Mouse (Mus musculus) skeletal muscle tissue, adult 2 months (tissue): ENCODE data around the gene Entpd1.

ENCODE experiments used
- DNase-seq: peaks from one replicate; pipeline ENCODE4 v3.0.0-alpha.2; 2012; ENCODE audit warnings: low read depth, low spot score

The Entpd1 gene

DNA sequence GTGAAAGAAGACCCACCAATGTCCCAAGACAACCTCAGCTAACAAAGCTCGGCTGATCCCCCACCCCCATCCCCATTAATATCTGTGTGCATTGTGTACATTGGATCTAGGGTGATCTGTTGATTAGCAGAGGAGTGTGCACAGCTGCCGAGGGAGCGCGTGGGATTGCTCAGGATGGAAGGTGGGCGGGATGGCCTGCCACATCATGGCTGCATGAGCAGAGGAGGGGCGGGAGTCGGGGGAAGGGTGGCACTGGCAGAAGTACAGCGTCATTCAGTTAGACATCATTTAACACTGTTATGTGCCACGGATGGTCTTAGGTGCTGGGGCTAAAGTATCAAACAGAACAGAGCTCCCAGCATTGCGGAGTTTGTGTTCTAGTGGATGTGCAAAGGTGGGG is 111.3 kb downstream of the Entpd1 start:
- no peak for DNase-seq

DNA sequence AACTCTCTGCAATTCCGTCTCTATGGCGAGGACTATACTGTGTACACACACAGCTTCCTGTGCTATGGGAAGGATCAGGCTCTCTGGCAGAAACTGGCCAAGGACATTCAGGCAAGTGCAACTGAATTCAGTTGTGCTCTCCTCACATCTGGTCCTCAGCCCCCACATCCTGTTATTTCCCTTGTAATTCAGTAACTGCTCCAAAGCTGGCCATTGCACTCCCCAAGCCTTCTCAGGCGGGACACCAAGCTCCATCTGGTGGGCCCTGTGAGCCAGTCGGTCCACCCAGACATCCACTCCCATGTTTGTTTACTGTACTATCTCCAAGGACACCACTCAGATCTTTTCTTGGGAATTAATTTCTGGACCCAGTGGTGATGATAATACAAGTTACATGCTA is 114.0 kb downstream of the Entpd1 start:
- peak; percentile 77 for DNase-seq

DNA sequence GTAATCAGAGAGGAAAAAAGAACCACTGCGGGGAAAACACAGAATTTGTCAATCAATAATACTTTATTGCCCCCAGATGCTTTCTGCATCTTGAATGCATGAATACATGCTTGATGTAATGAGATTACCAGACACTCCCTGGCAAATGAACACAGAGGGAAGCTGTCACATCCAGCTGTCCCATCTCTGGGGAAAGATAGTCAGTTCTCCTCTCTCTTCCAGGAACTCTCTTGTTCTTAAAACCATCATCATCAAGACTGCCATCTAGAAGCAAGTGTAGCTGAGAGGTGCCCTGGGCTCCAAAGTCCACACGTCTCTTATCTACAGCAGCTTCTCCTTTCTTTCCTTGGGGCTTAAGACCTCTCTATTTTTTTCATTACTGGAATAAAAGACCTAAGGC is 114.4 kb downstream of the Entpd1 start:
- peak; percentile 46 for DNase-seq

DNA sequence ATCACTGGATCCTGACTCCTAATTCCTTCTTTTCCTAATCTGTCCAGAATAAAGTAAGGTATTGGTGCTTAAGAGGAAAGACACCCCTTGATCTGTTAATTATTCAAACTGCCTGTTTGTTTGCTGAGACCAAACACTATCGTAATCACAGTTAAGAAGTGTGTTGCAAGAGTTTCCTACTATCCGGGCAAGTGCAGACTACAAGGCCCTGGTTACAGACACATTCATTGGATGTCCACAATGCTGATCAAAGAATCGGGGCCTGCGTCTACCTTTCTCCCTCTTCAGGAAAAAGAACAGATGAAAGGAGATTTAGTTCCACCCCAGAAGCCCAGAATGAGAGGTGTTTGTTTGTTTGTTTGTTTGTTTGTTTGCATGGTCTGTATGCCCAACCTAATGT is 116.0 kb downstream of the Entpd1 start:
- DNase-seq: no peak

DNA sequence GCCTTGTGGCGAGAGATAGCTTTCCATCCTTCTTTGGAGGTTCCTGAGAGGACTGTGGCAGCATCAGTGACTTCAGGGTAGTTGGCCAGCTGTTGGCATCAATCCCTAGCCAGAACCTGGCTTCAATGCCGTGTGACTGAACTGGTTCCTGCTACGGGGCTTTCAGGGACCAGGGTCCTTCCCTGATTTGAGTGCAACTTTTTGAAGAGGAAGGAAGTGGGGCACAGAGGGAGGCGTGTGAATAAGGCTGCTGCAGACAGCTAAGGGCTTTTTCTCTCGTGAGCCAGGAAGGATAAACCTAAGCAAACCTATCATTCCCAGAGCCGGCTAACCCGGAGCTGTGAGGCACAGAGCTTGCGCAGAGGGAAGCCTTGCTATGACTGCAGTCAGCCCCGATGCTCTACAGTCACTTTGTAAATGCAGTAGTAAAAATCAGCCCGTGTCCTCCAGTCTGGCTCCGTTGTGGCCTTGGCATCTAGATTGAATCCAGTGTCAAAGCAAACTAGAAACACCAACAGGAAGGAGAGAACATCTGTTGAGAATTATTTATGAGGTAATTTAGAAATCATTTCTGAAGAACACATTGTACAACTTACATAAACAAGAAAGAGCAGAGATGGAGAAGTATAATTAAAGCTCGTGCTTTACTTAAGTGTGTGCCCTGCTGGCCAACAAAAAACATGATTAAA is 116.7 kb downstream of the Entpd1 start:
- peak; percentile 56 for DNase-seq

DNA sequence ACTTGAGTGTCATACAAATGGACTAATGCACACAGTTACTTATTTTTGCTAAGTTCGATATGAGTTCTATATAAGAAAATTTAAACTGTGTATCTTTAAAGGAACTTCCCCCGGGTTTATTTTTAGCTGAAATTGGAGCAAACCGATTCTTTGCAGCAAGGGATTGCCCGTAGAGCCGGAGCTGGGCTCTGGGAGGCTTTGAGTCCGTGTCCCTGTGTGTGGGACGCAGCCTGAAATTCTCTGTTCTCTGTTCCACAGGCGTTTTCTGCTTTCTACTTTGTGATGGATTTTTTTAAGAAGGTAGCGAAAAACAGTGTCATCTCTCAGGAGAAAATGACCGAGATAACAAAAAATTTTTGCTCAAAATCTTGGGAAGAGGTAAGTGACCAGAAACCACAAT is 121.2 kb downstream of the Entpd1 start:
- no peak for DNase-seq

DNA sequence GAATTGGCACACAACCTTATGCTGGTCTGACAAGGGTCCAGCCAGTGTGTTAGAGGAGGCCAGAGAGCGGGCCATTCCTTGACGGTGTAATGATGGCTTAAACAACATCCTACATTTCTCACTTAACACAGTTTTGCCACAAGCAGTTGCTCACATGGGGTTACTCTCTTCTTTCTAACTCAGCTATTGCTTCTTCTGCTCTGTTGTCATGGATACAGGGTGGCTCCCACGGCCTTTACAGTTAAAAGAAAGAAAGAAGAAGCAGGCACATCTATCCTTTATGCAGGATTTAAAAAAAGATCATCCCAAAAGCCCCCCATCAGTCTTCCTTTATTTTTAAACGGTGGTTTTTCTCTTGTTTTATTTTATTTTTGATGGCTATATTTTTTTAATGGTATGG is 121.7 kb downstream of the Entpd1 start:
- no peak for DNase-seq

DNA sequence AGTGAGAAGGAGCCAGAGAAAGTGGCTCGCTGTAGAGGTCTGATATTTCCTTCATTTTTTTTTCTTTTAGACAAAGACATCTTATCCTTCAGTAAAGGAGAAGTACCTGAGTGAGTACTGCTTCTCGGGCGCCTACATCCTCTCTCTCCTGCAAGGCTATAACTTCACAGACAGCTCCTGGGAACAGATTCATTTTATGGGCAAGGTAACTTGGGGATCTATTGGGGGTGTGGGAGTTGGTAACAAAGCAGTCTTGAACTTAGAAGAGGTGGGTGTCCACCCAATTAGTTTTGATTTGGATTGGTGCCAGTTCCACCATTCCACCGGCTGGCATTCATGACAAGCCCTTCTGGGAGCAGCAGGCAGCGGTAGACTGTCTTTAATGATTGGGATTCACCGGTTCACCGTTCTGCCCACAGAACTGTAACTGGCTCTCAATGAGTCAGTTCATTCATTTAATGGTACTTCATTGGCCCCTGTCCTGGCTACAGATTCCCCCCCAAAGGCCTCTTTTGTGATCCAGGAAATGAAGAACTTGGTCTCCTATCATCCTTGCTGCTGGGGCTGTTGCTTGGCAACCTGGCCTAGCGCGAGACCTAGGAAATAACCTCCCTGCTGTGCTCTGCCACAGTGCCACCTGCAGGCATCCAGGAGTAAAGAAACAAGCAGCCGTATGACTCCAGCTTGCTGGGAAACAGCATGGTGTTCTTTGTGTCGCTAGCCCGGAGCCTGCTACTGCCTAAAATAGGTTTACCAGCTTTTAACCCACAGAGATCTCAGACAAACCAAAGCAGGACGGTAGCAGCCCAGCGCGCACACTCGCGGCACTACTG is 124.7 kb downstream of the Entpd1 start:
- DNase-seq: peak; percentile 62

DNA sequence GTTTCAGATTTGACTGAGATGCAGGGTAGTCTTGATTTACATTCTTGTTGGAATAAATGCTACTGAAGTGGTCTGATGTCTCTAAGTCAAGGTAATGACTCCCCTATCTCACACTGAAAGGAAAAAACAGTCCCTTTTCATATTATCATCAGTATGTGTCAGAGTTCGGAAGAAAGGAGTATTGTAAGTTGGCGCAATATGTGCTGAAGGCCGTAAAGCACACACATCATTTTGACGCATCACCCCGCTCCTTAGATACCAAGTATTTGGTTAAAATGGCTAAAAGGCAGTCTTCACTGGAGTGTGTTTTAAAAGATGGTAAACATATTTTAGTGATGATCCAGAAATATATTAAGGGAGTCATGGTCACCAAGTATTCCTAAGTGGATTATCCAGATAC is 125.4 kb downstream of the Entpd1 start:
- DNase-seq: no peak

DNA sequence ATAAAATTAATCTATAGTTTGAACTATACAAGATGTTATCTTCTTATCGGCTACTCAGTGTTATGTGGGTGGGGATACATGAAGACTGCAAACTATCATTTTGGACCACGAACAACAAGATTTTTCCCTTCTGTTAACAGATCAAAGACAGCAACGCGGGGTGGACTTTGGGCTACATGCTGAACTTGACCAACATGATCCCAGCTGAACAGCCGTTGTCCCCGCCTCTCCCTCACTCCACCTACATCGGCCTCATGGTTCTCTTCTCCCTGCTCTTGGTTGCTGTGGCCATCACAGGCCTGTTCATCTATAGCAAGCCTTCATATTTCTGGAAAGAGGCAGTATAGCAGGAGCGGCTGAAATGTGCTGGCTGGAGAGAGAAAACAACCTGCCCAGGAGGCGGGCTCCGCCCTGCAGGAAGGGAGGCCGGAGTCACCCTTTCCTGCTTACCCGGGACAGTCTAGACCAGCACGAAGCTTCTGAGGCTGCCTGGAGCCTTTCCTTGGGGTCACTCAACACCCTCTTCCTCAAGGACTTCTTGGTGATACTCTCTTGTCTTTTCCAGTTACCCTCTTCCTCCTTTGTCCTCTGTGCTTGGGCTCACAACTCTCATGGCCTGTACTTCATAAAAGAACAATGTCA is 126.6 kb downstream of the Entpd1 start:
- no peak for DNase-seq

DNA sequence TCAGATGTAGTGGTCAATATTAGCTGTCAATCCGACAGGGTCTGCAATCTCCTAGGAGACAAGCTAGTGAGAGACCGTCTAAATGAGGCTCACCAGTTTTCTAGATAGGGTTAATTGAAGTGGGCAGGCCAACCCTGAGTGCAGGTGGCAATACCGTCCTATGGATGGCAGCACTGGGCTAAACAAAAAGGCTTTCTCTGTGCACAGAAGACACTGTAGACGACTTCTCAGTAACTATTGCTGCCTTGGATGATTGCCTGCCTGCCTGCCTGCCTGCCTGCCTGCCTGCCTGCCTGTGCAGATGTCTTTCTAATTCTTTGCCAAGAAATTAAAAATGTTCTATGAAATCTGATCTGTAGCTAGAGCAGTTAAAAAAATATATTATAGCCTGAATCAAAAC is 134.4 kb downstream of the Entpd1 start:
- DNase-seq: no peak

DNA sequence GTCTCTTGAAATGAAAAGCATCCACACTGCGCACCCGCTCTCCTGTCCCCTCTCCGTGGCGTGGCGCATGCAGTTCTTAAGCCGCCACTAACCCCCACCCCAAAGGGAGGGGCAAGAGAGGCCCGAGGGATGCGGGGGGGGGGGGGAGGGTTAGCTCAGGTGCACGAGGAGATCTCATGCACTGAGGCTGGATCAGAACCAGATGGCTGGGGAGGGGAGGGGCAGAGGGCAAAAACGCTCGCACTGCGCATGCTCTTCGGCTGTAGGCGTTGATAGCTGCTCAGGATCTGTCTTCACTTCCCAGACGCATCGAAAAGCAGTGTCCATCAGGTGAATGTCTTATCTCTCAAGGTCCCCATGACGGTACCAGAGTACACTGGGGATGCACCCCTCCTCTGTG is 136.4 kb downstream of the Entpd1 start, which contains the start of gene Cc2d2b:
TSS of gene Cc2d2b (plus strand) at position 195 of the 400 bp plus-strand sequence.
- DNase-seq: no peak

DNA sequence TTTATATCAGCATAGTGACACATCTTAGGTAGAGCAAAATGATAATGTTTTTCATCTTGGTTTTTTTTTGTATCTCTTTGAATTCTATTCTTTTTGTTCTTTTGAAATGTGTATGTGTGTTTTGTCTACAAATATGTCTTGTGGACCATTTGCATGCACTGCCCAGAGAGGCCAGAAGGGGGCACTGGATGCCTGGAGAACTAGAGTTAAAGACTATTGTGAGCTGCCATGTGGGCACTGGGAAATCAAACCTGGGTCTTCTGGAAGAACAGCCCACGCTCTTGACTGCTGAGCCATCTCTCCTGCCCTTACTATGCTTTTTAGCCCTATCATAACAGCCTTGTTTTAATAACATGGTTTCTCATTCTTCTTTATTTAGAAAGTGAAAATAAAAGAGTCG is 142.1 kb downstream of the Entpd1 start:
- no peak for DNase-seq

DNA sequence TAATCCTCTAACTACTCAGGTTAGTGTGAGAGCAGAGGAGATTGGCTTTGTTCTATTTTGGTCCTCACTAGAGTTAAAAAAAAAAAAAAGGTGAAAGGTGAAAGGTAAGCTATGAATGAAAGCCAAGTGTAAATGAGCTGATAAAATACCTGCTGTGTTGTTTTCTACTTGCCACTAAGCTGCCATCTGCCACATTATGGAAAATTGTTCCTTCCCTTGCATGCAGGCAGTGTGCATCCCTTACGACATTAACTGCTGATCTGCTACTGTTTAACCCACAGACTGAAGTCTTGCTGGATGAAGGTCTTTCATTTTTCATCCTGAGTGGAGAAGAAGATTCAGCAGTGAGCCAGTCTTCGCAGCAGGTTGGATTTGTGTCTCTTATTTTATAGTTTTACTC is 147.9 kb downstream of the Entpd1 start:
- DNase-seq: no peak

DNA sequence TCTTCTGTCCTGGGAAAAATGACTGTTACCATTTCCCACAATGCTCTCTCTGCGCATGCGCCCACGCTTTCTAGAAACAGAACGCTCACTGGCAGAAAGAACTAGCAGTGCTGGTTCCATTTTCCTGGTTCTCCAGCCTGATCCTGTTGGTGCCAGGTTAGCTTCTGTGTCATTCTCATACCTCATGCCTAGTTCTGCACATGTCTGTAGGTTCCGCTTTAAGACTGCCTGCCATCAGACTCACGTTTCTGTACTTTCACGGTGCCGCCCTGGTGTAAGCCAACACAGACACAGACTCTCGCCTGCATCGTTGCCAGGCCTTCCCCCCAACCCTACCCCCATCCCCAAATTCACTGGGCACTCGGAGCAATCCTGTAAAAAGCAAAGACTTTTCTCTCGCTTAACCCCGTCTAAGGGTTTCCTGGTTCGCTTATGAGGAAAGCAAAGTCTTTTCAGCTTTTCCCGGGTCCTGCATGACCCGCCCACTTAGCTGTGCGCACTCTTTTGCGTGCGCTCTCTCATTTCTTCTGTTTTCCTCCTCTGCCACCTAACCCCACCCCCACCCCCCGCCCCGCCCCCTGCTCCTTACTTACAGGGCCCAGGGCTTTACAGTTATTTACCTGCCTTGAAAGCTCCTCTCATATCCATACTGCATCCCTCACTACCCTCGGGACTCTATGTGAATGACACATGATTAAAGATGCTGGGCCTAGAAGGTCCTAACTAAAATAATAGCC is 150.0 kb downstream of the Entpd1 start:
- DNase-seq: no peak

DNA sequence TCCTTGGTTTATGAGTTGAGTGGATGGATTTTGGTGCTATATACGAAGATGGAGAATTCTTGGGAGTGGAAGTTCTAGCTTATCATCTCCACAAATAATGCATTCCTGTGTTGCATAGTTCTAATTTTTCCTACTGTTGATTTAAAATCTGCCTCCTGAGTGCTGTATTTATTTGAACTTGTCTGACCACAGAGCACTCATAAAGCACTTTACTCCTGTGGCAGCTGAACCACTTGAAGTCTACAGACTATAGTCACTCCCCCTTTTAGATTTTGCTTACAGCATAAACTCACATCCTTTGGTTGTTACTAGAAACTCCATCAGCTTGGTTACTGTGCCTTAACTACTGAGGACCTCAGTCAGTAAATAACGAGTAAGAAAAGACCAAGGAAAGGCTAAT is 155.0 kb downstream of the Entpd1 start:
- DNase-seq: no peak

DNA sequence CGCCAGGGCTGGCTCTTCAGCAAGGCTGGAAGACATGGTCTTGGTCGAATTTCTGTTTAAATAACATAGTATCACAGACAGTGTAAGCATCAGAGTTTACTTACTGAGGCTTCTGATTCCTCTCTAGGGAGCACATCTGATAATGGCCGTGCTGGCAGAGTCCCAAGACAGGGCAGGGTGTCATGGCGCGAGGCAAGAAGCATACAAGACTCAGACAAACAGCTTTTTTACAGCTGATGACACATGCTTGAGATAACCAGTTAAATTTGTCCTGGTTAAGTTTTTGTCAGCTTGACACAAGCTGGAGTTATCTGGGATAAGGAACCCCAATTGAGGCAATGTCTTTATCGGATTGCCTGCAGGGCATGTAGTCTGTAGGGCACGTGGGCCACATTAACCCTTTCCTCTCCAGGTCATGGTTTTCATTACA is 157.2 kb downstream of the Entpd1 start:
- DNase-seq: no peak

DNA sequence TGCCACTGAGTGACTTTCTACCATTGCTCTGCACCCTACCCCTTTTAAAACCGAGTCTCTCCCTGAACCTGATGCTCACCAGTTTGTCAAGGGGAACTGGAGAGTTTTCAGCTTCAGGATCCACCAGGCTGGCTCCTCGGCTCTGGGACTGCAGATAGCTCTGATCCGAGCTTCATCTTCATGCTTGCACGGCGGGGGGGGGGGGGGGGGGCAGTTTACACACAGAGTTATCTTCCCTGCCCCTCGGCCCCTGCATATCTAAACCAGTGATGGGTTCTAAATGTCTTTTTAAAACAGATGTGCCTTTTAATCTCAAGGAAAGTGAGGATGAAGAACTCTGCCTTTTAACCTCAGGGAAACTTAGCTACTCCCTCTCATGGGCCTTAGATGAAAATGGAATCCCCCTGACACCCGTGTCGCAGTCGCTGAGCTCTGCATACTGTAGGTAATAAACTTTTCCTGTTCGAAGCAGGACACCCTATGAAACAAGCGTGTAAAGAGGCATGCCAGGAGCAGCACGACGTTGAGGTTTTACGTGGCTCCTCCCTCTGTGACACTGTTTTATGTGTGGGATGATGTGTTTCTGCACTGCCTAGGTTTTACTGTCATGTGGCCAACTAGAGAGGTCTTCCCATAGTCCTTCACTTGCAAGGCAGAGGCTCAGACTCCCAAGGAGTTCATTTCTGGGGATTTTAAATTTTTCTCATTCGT is 176.0 kb downstream of the Entpd1 start:
- DNase-seq: no peak

DNA sequence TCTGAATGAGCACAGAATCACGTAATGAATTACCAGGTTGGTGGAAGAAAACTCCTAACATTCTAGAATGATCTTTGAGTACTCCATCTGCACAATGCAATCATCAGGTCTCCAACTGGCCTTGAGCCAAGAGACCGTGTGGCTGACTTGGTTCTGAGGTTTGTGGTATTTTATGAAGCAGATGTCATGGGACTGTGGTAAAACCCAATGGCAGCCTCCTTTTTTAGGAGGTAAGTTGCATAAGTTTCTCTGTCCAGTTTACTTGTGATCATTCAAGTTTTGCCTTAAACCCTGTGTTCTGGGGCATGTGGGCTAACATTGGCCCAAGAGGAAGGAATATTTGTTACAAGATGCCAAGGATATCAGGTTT is 176.5 kb downstream of the Entpd1 start:
- no peak for DNase-seq
